Mouse (Mus musculus) layer of hippocampus, adult 2 months (tissue): ENCODE measurements at regions not wholly inside any gene's neighbourhood (a gene's known extent, or its start where the extent isn't known, plus 50 kb on each side); places are given as distances from the start of the nearest gene placed in this dataset.

ENCODE experiments used
- DNase-seq, 2 experiments: peaks; one replicate each; pipeline ENCODE4 v3.0.0; 2022; ENCODE audit warnings: low spot score in 2 of 2
- H3K27ac ChIP-seq: fragments of 200-600 bp; 2 replicates; pipeline ENCODE4 v1.8.1; 2022
- H3K4me3 ChIP-seq: fragments of 200-600 bp; 2 replicates; pipeline ENCODE4 v1.8.1; 2022; ENCODE audit warnings: mild to moderate bottlenecking
- CTCF ChIP-seq: fragments of 200-600 bp; conservative IDR thresholded peaks from 2 replicates; pipeline ENCODE4 v1.8.1; 2022; ENCODE audit warnings: antibody characterized with exemption, mild to moderate bottlenecking, moderate library complexity

- Histone ChIP-seq H3K4me3 (no peak overlapping the region), H3K27ac (no peak overlapping the region)
- TF ChIP-seq CTCF, result no peak
- no peak for DNase-seq
These were observed 347.4 kb upstream of the 3110018I06Rik start for GRCm38 (mm10) chr12:107140957-107141595.

- no peak for TF ChIP-seq CTCF
- no peak overlapping the region for H3K27ac ChIP-seq
- peak; percentile 21 to 26 for DNase-seq
- H3K4me3 ChIP-seq, result no peak overlapping the region
These were observed 346.2 kb upstream of the 3110018I06Rik start for GRCm38 (mm10) chr12:107142226-107142625.

- H3K4me3 ChIP-seq, result no peak overlapping the region
- no peak overlapping the region for H3K27ac ChIP-seq
- TF ChIP-seq CTCF, result no peak
- DNase-seq, result no peak
These were observed 341.8 kb upstream of the 3110018I06Rik start for GRCm38 (mm10) chr12:107146608-107147121.

- Histone ChIP-seq H3K4me3 (no peak overlapping the region), H3K27ac (no peak overlapping the region)
- no peak for TF ChIP-seq CTCF
- no peak for DNase-seq
These were observed 340.0 kb upstream of the 3110018I06Rik start for GRCm38 (mm10) chr12:107148451-107148850.

GRCm38 (mm10) chr12:107151089-107151488 lies 337.3 kb upstream of the 3110018I06Rik start:
- Histone ChIP-seq H3K27ac (no peak overlapping the region), H3K4me3 (no peak overlapping the region)
- no peak for TF ChIP-seq CTCF
- DNase-seq, result no peak

- Histone ChIP-seq H3K4me3 (no peak overlapping the region), H3K27ac (no peak overlapping the region)
- DNase-seq, result peak; percentile 27 to 47
- TF ChIP-seq CTCF, result no peak
These were observed 333.8 kb upstream of the 3110018I06Rik start for GRCm38 (mm10) chr12:107154668-107155067.

GRCm38 (mm10) chr12:107156791-107157428 lies 331.5 kb upstream of the 3110018I06Rik start:
- Histone ChIP-seq H3K27ac (no peak overlapping the region), H3K4me3 (no peak overlapping the region)
- TF ChIP-seq CTCF, result no peak
- DNase-seq, result no peak

GRCm38 (mm10) chr12:107159126-107159525 lies 329.3 kb upstream of the 3110018I06Rik start:
- Histone ChIP-seq H3K4me3 (no peak overlapping the region), H3K27ac (no peak overlapping the region)
- DNase-seq, result no peak
- no peak for TF ChIP-seq CTCF

GRCm38 (mm10) chr12:107160137-107160536 lies 328.3 kb upstream of the 3110018I06Rik start:
- DNase-seq, result no peak
- no peak overlapping the region for H3K27ac ChIP-seq
- no peak overlapping the region for H3K4me3 ChIP-seq
- no peak for TF ChIP-seq CTCF

GRCm38 (mm10) chr12:107160628-107161027 lies 327.8 kb upstream of the 3110018I06Rik start:
- no peak for DNase-seq
- Histone ChIP-seq H3K27ac (no peak overlapping the region), H3K4me3 (no peak overlapping the region)
- TF ChIP-seq CTCF, result no peak

GRCm38 (mm10) chr12:107170926-107171325 lies 317.5 kb upstream of the 3110018I06Rik start:
- no peak overlapping the region for H3K4me3 ChIP-seq
- DNase-seq, result no peak
- no peak overlapping the region for H3K27ac ChIP-seq
- no peak for TF ChIP-seq CTCF

GRCm38 (mm10) chr12:107171676-107172075 lies 316.8 kb upstream of the 3110018I06Rik start:
- H3K4me3 ChIP-seq, result no peak overlapping the region
- H3K27ac ChIP-seq, result no peak overlapping the region
- TF ChIP-seq CTCF, result no peak
- DNase-seq, result no peak

GRCm38 (mm10) chr12:107178676-107179075 lies 309.8 kb upstream of the 3110018I06Rik start:
- no peak overlapping the region for H3K4me3 ChIP-seq
- no peak overlapping the region for H3K27ac ChIP-seq
- no peak for DNase-seq
- TF ChIP-seq CTCF, result no peak

GRCm38 (mm10) chr12:107180501-107180900 lies 307.9 kb upstream of the 3110018I06Rik start:
- H3K27ac ChIP-seq, result no peak overlapping the region
- DNase-seq, result no peak
- no peak for TF ChIP-seq CTCF
- no peak overlapping the region for H3K4me3 ChIP-seq
